Mouse (Mus musculus): ENCODE measurements around the gene Zfp825.
"Not testable (repeated sequence)": the region's sequence is repeated elsewhere in the genome, so short reads cannot be mapped to it uniquely, and the experiment has no call there.

The Zfp825 gene

DNA sequence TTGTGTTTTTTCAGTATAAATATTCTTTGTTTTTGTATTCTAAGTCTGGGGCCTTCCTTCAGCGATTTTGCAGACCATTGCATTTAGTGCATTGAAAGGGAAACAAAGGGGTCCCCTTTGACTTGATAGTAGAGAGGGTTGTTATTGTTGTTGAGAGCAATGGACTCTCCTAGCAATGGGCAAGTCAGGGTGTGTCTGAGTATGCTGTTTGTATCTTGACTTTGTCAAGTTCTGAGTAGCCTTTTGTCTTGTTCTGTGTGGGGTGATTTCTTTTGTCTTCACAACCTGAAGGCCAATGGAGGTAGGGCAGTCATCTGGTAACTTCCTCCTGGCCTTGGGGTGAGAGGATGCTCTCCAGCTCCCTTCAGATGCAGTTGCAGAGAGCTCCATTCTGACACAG, 9.1 kb upstream of the Zfp825 start:
- peaks cover 24% of the 10 kb centered on the region for H3K4me1 ChIP-seq (replicated peaks; ENCODE audit: low read depth, low read length)
- H3K27me3 ChIP-seq (ENCODE audit: insufficient read depth, low read length): not testable (repeated sequence)

DNA sequence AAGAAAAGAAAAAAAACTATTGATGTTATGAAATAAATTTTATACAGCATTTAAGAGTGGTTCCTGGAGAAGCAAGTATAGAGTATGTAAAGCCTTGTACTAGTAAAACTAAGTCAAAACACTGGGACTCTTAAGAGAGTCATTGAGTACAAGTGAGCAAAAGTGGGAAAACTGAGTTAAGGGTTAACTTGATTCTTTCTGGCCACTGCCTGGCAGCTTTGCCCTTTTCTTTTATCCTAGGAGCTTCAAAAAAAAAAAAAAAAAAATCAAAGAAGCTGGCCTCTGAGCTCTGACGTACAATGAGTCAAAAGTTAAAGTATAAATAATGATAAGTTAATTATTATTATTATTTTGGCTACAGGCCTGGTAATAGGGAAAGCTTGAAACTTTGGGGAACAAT, 5.9 kb upstream of the Zfp825 start:
- not testable (repeated sequence) for H3K36me3 ChIP-seq (ENCODE audit: insufficient read depth, low read length); H3K27me3 ChIP-seq (ENCODE audit: insufficient read depth, low read length); H3K4me3 ChIP-seq (replicated peaks; ENCODE audit: low read length); H3K9me3 ChIP-seq (ENCODE audit: low read length)
- H3K4me1 ChIP-seq (replicated peaks; ENCODE audit: low read depth, low read length): peaks cover 21% of the 10 kb centered on the region

More for the DNA sequence above, 9.1 kb upstream of the Zfp825 start:
- not testable (repeated sequence) for H3K36me3 ChIP-seq (ENCODE audit: insufficient read depth, low read length); H3K4me3 ChIP-seq (replicated peaks; ENCODE audit: low read length); H3K9me3 ChIP-seq (ENCODE audit: low read length)
- TF ChIP-seq NANOG (IDR thresholded peaks at IDR 0.05; ENCODE audit: borderline replicate concordance, low read length): 0 out of 2 replicates have a peak, but pooled peaks have one; percentile 12

DNA sequence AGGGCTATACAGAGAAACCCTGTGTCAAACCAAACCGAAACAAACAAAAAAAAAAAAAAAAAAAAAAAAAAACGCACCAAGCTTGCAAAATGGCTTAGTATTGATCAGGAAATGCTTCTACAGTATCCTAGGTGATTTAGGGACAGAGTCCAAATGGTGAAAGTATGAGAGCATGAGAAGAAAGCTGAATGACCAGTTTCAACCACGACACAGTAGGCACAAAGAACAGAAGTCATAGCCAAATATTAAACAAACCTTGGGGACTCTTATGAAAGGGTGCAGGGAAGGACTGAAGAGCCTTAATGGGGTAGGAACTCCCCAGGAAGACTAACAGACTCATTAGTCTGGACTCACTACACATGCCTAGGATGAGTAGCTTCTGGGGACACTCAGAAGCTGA, 9.5 kb downstream of the Zfp825 start:
- Histone ChIP-seq H3K4me1 (replicated peaks; ENCODE audit: low read depth, low read length) (peaks cover 12% of the 10 kb centered on the region), H3K36me3 (ENCODE audit: insufficient read depth, low read length) (peaks cover 20% of the 10 kb centered on the region)
- not testable (repeated sequence) for H3K4me3 ChIP-seq (replicated peaks; ENCODE audit: low read length); H3K27me3 ChIP-seq (ENCODE audit: insufficient read depth, low read length); H3K9me3 ChIP-seq (ENCODE audit: low read length)

DNA sequence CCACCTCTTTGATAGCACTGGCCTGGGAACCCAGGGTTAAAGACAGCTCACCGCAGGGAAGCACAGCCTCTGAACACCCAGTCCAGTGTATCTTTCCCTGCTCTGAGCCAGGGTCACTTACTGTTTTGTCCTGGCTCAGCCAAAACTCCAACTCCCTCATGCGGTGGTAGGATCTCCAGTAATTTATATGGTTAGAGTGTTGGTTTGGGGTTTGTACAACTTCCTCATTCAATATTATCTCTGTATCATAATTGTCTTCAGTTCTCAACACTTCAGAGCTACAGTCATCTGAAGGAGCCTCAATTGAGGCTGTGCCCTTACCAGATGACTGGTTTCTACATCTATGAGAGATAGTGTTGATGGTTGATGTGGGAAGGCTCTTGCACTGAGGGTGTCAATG, 22.3 kb downstream of the Zfp825 start:
- not testable (repeated sequence) for H3K27me3 ChIP-seq (ENCODE audit: insufficient read depth, low read length); H3K9me3 ChIP-seq (ENCODE audit: low read length)
- peaks cover 20% of the 10 kb centered on the region for H3K4me1 ChIP-seq (replicated peaks; ENCODE audit: low read depth, low read length)

DNA sequence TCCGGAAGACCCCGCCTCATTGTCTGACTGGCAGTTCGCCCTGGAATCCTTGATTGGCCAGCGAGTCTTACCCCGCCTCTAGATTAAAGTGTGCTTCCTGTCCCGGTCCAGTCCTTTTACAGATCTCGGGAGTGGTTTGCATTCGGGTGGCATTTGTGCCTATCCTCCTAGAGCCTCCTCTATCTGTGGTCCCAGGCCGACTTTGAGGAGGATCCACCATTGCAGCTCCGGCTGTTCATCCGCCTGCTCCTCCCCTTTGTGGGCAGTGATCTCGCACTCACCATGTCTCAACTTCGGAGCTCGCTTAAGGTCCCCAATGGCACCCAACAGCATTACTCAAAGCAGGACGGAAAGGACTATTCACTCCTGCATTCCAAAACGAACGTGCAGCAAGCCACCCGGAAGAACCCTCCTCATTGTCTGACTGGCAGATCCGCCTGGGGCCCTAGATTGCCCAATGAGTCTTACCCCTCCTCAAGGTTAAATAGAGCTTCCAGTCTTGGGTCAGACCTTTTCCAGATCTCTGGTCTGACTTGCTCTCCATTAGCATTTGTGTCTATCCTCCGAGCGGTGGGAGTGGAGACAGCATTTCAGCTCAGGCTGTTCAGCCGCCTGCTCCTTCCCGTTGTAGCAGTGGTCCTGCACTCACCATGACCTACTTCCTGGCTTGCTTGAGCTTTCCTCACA, 30.9 kb downstream of the Zfp825 start:
- TF ChIP-seq NANOG (IDR thresholded peaks at IDR 0.05; ENCODE audit: borderline replicate concordance, low read length): no peak
- TF ChIP-seq POU5F1 (IDR thresholded peaks at IDR 0.05; ENCODE audit: borderline replicate concordance, low read length): no peak
- TF ChIP-seq CTCF (conservative IDR thresholded peaks at IDR 0.05; ENCODE audit: low read length): no peak
- peaks cover 5% of the 10 kb centered on the region; the same call in 1 of the 2 replicates for H3K36me3 ChIP-seq (ENCODE audit: insufficient read depth, low read length)

More for the DNA sequence above, 22.3 kb downstream of the Zfp825 start:
- not testable (repeated sequence) for H3K36me3 ChIP-seq (ENCODE audit: insufficient read depth, low read length); H3K4me3 ChIP-seq (replicated peaks; ENCODE audit: low read length)

DNA sequence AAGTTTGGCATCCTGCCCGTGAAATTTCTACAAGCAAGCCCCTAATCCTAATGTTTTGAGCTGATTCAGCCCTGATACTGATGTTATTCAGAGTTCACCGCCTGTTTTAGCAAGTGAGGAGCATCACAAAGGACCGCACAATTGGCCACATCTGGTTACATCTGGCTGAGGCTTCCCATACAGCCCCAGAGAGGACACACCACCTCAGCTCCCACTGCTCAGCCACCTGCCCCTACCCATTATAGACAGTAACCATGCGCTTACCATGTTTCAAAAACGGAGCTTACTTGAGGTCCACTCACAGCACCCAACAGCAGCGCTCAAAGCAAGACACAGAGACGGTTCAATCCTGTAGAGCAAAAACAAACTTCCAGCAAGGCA, 31.5 kb downstream of the Zfp825 start:
- H3K4me1 ChIP-seq (replicated peaks; ENCODE audit: low read depth, low read length): peaks cover 34% of the 10 kb centered on the region
- not testable (repeated sequence) for H3K9me3 ChIP-seq (ENCODE audit: low read length)

More for the DNA sequence above, 30.9 kb downstream of the Zfp825 start:
- peaks cover 31% of the 10 kb centered on the region for H3K4me1 ChIP-seq (replicated peaks; ENCODE audit: low read depth, low read length)
- H3K27me3 ChIP-seq (ENCODE audit: insufficient read depth, low read length): no peaks in the 10 kb centered on the region
- no peaks in the 10 kb centered on the region for H3K9me3 ChIP-seq (ENCODE audit: low read length)
- peak overlapping the region; percentile 88 for H3K4me3 ChIP-seq (replicated peaks; ENCODE audit: low read length)

DNA sequence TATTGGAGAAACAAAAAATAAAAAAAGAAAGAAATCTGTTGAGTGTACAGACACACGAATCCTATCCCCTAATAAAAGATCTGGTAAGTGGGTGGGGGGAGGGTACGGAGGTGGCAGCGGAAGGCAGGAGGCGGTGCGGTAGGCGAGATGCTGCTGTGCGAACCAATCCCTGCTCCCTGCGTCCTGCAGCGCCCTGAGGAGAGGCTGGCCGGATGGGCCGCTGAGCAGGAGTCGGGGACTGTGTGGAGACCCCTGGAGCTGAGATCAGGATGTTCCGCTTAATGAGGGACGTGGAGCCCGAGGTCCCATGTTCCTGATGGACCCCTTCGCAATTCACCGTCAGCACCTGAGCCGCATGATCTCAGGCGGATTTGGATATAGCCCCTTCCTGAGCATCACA, 53.9 kb downstream of the Zfp825 start:
- Histone ChIP-seq H3K4me3 (replicated peaks; ENCODE audit: low read length) (peak overlapping the region; percentile 83), H3K4me1 (replicated peaks; ENCODE audit: low read depth, low read length) (peaks cover 13% of the 10 kb centered on the region), H3K27me3 (ENCODE audit: insufficient read depth, low read length) (no peaks in the 10 kb centered on the region), H3K36me3 (ENCODE audit: insufficient read depth, low read length) (no peaks in the 10 kb centered on the region), H3K9me3 (ENCODE audit: low read length) (0 out of 2 replicates have a peak, but pooled peaks cover 2% of the 10 kb centered on the region)
- TF ChIP-seq POU5F1 (IDR thresholded peaks at IDR 0.05; ENCODE audit: borderline replicate concordance, low read length): no peak
- no peak for TF ChIP-seq NANOG (IDR thresholded peaks at IDR 0.05; ENCODE audit: borderline replicate concordance, low read length)
- TF ChIP-seq CTCF (conservative IDR thresholded peaks at IDR 0.05; ENCODE audit: low read length): no peak

More for the DNA sequence above, 31.5 kb downstream of the Zfp825 start:
- H3K27me3 ChIP-seq (ENCODE audit: insufficient read depth, low read length); H3K36me3 ChIP-seq (ENCODE audit: insufficient read depth, low read length): not testable (repeated sequence)
- H3K4me3 ChIP-seq (replicated peaks; ENCODE audit: low read length): peak overlapping the region; percentile 88
